Mouse (Mus musculus): Measurements from ENCODE around the gene Musk.

The Musk gene

DNA sequence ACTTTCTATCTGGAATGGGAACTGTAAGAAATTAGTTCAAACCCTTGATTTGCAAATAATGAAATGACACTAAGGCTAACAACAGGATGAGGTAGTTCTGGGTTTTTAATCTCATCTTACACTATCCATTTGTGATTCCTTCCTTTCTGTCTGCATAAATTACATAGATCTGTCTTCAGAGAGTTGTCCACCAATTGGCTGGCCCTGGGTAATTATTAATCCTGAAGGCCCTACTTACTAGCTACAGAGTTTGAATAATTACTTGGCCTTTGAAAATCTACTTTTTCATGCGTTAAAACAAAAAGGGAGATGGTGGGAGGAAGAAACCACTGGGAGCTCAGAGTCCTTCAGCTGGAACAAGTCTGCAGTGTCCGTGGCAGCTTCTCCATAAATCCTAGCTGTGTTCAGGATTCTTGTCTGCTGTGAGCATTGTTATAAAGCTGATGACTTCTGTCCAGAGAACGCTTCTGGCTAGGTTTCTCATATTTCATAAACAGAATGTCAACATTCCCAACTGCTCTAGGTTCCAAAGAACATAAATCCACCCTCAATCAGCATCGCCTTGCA is 29.3 kb downstream of the Musk start:
- no peak for DNase-seq (ENCODE audit: low read depth, low spot score)

DNA sequence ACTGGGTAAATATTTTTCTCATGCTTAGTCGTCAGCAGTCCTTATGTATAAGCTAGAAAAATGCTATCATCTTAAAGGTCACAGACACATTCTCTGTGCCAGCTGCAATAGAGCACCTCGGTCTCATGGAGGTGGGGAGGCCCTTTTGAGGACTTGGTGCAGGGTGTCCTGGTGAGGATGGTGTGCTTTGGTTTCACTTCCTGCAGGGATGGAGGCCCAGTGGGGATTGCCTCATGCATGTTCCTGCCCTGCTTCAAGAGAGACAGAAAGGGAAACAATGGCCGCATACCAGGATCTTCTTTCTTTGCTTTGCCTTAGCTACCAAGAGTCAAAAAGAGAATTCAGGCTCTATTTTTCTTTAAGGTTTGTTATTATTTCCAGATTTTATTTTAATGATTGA is 31.8 kb downstream of the Musk start:
- DNase-seq (ENCODE audit: low read depth, low spot score): no peak

DNA sequence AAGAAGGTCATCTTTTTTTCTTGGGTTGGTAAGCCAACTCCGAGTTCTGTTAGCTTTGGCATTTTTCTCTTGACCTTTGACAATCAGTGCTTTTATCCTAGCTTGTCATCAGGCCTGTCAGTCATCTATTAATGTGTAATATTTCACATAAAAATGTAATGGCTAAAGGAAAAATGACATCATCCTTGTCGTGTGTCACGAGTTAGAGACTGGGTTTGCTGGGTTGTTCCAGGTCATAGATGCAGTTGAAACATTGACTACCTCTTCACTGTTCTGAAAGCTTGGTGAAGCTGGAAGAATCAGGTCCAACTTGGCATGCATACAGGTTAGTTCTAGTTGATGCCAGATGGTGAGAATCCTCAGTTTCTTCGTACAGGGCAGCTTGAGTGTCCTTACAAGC is 34.5 kb downstream of the Musk start:
- DNase-seq (ENCODE audit: low read depth, low spot score): no peak

DNA sequence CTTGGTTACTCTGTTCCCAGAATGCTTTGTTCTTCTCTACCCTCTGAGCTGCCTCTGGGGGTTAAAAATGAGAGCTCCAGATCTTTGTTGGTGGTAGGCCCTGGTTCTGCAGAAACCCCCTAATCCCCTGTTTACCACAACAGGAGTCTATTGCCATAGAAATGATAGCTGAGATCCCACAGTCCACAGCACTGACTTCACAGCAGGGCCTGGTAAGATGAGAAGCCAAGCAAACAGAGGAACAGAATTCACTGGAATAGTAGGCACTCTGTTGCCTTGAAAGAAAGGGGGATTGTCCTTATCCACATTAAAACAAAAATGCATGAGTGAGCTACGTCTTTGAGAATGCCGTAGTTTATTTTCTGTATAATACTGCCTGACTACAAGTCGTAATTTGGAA is 41.0 kb downstream of the Musk start:
- DNase-seq (ENCODE audit: low read depth, low spot score): no peak

DNA sequence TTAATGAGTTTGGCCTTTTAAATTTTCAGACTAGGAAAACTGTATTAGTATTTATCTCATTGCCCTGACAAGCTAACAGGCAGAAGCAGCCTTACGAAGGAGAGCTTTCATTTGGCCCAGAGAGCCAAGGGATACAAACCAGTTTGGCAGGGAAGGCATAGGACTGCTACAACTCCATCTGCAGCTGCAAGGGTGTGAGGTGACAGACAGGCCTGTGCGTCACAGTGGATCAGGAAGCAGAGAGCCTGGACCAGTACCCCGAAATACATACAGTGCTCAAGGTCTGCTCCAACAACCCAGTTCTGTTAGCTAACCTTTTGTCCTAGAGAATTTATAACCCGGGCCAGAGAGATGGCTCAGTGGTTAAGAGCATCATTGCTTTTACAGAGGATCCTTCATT is 42.5 kb downstream of the Musk start:
- DNase-seq (ENCODE audit: low read depth, low spot score): no peak

DNA sequence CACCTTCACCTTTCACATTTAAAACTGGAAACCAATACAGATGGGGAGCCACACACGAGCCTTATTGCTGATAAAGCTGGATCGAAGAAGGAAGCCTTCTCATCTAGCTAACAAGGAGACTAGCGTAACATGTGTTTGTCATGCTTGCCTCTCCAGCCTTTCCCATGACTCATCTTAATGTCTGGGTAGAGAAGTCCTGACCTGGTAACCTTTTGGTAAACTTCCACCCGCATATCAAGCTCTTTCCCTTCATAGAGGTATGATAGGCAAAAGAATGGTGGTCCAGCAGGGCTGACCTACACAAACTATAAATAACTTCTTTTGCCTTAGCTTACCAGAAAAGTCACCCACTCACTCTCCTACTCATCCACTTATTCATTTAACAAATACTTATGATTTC is 44.3 kb downstream of the Musk start:
- DNase-seq (ENCODE audit: low read depth, low spot score): no peak

DNA sequence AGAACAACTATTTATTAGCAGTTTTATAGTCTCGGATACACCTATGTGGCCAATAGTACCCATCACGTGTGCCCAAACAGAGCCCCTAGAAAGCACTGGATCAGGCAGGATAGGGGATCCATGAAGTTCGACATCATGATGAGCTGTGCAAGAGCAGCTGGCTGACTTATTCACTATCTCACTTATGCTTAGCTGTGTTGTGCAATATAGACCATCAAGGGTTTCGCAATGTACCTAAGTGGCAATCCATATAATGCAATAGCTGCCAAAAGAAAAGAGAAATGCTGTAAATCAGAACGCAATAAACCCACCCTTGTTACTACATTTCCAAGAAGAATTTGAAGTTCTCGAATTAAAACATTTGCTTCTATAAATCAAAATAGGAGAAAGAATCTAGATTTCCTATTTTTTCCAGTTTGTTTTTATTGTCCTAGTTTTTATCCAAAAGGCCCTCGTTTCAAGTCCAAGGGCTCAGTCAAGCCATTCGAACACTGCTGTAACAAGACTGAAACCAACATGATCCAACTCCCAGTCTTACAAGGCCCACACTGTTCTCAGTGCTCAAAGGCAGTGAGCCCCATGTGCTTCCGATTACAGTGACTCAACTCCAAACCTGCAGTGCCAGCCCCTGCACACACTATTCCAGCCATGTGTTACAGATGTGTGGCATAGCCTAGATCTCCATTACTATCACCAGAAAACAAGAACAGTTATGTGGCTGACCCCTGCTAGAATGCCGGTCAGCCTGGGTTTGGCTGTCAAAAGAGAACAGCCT is 45.3 kb downstream of the Musk start:
- no peak for DNase-seq (ENCODE audit: low read depth, low spot score)

DNA sequence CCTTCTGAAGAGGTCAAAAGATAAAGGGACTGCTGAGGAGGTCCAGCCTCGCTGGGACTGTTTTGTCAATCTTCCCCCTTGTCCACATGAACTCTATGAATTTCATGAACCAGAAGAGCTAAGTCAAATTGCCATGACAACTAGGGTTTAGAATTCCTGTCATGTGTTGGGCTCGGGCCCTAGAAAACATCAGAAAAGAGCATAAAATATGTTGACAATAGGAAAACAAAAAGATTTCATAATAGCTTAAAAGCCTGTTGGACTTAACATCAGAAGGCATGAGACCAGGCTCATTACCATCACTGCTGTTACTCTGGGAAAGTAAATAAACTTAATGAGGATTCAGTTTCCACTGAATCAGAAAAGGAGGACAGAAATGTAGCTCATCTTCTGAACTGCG is 46.6 kb downstream of the Musk start:
- no peak for DNase-seq (ENCODE audit: low read depth, low spot score)

DNA sequence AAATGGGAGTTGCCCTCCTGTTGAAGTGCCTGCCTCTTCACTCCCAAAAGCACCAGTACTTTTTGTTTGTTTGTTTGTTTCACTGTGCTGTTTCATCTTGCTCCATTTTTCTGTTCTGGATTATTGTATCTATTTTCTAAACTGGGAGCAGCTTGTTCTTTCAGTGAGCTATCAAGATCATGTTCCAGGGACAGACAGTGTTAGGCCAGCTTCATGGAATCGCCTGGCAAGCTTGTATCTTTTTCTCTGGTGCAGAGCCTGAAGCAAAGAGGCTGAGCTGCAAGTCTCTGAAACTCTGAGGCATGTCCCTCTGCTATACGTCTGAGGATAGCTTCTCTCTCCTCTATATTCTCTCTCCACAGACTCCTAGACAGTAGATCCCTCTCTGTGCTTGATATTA is 50.5 kb downstream of the Musk start:
- DNase-seq (ENCODE audit: low read depth, low spot score): no peak

DNA sequence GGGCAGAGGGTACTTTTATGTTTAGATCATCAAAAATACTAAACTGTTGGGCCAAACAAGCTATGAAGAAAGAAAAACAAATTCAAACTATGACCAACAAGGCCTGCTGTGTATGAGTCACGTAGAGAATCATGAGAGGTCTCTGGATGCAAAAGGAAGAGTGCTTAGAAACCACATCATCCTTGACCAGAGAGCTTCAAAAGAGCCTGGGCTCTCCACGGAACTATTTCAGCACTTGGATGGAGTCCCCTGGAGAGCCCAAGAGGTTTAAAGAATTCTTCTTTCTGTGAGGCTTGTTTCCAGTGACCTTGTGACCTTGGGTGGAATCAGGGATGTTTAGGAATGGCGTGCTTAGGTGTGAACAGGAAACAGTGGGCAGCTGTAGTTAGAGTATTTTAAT is 53.5 kb downstream of the Musk start:
- DNase-seq (ENCODE audit: low read depth, low spot score): no peak

DNA sequence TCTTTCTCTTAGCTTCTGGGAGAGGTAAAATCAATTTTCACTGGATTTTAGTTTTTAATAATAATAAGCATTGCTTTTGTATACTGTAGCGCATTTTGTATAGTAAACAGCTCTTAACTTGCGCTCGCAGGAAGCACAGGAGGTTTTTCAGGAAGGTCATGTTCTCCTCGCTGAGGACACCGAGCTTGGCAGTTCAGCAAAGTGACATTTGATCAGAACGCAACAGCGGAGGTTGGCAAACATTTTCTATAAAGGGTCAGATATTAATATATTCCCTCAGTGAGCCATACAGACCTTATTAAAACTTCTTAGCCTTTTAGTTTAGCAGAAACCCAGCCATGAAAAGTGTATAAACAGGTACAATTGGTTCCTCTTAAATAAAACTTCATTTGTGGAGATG is 64.4 kb downstream of the Musk start:
- no peak for DNase-seq (ENCODE audit: low read depth, low spot score)

DNA sequence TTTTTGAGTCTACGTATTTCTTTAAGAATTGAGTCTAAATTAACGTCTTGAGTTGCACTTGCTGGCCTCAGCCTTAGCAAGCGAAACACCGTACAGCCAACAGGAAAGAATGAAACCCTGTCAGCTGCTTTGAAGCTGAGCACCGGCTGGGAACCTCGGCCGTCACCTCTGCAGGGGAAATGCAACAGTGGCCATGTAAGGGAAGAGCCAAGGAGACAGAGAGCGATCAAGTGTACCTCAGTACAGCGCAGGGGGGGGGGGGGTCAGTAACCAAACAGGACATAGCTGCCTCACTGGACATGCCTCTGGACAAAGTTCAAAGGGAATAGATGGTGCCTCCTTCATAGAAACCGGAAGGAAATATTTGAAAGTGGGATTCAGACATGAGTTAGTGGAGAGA is 65.4 kb downstream of the Musk start:
- DNase-seq (ENCODE audit: low read depth, low spot score): no peak

DNA sequence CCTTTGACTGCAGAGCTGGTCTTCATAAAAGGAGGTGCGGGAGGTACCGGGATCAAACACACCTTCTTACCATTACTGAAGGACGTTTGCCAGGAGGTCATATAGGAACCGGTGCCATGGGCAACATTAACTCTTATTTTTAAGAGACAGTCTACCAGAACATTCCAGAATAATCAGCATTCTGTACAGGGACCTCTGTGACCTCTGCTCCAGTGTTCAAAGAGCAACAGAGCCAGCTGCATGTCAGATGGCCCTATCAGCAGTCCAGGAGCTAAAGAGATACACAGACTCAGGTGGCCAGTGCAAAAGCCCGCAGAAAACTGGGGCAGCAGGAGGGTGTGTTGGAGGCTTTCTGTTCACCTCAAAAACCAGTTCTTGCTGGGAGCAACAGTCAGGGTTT is 65.8 kb downstream of the Musk start:
- DNase-seq (ENCODE audit: low read depth, low spot score): no peak

DNA sequence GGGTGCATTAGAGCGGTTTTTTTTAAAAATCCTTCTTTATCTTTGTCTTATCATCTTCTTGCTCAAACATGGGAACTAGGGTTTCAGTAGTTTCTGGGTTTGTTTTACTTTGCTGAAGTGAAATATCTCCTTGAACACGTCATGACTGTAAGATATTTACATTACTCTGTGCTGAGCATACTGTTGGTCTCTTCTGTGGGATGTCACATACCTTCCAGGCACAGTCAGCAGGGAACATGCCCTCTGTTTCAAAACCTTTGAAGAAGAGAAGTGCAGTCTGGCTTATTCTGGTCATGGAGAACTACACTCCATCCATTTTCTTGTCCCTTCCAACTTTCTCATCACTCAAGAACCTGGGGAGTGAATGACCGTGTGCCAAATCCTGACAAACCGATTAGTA is 73.2 kb downstream of the Musk start:
- no peak for DNase-seq (ENCODE audit: low read depth, low spot score)

DNA sequence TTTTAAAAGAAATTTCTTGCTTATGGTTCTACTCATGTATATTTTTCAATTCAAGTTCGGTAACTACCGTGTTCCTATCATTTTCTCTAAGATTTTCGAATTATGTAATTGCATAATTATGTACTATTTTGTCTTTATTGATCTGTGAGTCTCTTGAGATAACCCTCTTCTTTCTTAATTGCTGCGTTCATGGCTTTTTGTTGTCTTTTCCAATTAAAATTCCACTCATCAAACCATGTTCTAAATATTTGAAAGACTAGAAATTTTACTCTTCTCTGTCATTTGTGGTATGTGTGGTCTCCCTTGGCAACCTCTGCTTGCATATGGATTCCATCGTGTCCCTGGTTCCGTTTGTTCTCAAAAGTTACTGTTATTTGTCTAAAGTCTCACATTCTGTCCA is 79.6 kb downstream of the Musk start:
- no peak for DNase-seq (ENCODE audit: low read depth, low spot score)

DNA sequence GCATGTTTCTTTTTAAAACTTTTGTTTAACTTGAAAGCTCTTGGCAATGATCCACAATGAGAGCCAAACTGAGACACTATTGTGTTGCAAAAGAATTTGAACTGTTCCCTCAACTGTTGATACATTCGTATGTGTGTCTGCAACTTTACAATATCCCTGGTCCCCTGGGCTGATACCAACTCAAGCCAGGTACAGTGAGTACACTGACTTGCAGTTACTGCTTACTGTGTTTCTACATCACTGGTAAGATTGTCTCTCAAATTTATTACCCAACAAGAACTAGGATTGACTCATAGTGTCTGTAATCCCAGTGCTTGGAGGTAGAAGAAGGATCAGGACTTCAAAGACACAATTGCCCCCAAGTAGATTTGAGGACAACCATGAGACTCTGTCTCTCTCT is 85.3 kb downstream of the Musk start:
- no peak for DNase-seq (ENCODE audit: low read depth, low spot score)

DNA sequence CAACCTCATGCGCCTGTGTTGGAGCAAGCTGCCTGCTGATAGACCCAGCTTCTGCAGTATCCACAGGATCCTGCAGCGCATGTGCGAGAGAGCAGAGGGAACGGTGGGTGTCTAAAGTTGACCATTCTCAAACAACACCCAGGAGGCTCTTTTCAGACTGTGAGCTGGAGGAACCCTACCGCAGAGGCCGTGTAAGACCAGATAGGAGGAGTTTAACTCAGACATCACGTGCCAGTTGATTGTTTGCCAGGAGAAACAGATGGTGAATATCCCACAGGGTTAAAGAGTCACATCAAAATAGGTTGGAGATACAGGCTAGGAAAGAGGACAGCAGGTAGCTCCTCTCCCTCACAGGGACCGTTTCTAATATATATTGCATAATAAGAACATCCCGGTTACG is 87.8 kb downstream of the Musk start:
- no peak for DNase-seq (ENCODE audit: low read depth, low spot score)

DNA sequence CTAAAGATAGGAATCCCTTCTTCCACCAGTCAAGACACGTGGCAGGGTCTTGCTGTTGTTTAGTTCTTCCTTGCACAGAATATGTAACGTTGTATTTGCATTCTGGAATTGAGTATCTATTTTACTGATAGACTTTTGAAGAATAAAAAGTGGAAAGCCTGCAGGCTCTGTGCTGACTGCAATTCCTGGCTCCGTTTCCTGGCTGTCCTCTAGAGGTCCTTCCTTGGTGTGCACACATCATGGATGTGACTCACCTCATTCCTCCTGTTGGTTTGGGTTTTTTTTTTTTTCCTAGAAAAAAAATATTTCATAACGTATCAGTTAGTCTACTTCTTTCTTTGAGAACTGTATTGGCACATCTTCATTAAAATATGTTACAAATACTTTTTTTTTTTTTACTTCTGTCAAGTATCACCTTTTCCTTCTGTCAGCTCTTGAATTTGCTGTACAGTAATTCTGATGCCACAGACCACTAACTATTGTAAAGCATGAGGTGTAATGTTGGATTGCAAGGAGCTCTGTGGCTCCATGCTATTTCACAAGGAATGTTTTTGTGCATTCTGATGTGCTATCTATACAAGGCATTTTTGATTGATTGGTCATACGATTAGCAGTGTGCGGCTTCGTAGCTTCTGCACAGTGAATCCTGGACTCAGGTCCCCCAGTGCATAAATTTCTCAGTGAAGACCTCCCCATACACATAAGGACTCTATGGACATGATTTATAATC is 88.5 kb downstream of the Musk start:
- no peak for DNase-seq (ENCODE audit: low read depth, low spot score)

DNA sequence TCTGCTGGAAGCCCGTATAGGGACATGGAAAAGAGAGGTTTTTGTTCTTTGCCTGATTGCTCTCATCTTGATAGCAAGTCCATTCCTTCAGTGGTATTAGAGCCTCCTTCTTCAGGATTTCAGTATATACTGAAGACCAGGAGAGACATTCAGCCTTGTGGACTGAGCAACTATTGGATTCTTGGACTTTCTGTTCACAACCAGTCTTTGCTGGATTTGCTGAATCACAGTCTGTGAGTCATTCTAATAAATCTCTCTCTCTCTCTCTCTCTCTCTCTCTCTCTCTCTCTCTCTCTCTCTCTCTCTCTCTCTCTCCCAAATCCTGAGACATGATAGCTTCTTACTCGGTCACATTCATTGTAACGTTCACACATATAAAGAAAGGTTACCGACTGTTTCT is 93.4 kb downstream of the Musk start:
- DNase-seq (ENCODE audit: low read depth, low spot score): no peak

DNA sequence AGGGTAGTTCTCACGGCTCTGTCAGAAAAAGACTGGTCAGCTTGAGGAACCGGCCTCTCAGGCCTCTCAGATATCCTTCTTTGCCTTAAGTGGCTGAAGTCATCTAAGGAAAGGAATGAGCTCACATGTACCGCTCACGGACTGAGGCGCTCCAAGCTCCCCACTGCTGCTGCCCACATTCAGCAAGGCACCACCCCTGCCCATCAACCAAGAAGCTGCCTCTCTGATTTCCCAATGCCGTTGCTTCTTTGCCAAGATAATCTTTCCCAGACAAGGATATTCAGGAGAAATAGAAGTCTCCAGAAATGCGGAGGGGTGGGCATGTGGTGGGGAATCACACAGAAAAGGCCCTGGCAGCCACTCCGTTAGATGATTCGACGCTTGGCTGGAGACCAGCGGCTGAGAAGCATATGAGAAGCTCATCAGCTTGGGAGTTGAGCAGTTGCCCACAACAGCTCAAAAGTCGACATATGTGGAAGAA is 115.1 kb downstream of the Musk start:
- DNase-seq (ENCODE audit: low read depth, low spot score): no peak

DNA sequence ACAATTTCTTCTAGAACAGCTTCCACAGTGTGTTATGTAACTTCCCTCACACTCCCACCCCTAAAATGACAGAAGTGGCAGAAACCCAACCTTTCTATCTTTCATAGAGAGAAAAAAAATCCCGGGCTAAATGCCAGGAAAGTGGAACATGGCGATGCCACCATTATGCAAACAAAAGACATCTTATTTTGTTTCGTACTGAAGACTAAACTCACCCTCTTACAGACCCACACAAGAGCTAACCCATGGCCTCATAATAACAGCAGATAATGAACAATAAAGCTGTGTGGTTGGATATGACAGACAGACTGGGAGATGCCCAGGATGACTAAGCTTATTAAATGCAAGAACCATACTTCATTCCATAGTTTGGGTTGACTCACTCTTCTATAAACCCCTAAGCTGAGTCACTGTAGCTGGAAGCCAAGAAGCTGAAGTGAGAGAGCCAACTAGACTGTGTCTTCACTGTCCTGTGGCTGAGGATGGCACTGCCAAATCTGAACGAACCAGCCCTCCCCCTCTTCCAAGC is 116.3 kb downstream of the Musk start:
- no peak for DNase-seq (ENCODE audit: low read depth, low spot score)
